Mouse (Mus musculus) C2C12 (cell line): Measurements from ENCODE around the gene Krt12.

Experiments used
- CEBPB ChIP-seq: IDR thresholded peaks from one replicate; pipeline ENCODE4 v1.6.1; 2011; ENCODE audit warnings: low read depth, mild to moderate bottlenecking, control low read depth, moderate library complexity
- CTCF ChIP-seq: IDR thresholded peaks from one replicate; pipeline ENCODE4 v1.5.1; 2011; ENCODE audit not compliant: control insufficient read depth, insufficient read depth, insufficient read length
- MAX ChIP-seq: IDR thresholded peaks from one replicate; pipeline ENCODE4 v1.6.1; 2011; ENCODE audit warnings: mild to moderate bottlenecking, control low read depth
- USF1 ChIP-seq: IDR thresholded peaks from one replicate; pipeline ENCODE4 v1.6.1; 2011; ENCODE audit warnings: low read depth, mild to moderate bottlenecking, control low read depth, moderate library complexity

GRCm38 (mm10) chr11:99439465-99439864 is 17.4 kb upstream of the Krt12 start:
- TF ChIP-seq MAX = no peak
- no peak for TF ChIP-seq CEBPB
- no peak for TF ChIP-seq CTCF
- TF ChIP-seq USF1 = no peak
